Mouse (Mus musculus) cortical plate, adult 2 months (tissue): ENCODE results near the gene Nrsn2. TPM values are rescaled to one million over a fixed set of nuclear protein-coding genes. Genes with fewer than 3 reads are reported as not detected.

Experiments
- H3K27ac ChIP-seq: fragments of 200-500 bp; 2 replicates; pipeline ENCODE4 v1.5.1; 2012; ENCODE audit warnings: low read length, control low read depth, inconsistent platforms; ENCODE audit not compliant: insufficient read depth
- H3K4me1 ChIP-seq: fragments of 200-500 bp; 2 replicates; pipeline ENCODE4 v1.6.1; 2011; ENCODE audit warnings: low read length; ENCODE audit not compliant: control insufficient read depth, insufficient read depth
- H3K4me3 ChIP-seq: fragments of 200-500 bp; 2 replicates; pipeline ENCODE4 v1.5.1; 2011; ENCODE audit warnings: mild to moderate bottlenecking, low read length, control low read depth; ENCODE audit not compliant: insufficient read depth
- CTCF ChIP-seq: fragments of 200-500 bp; IDR thresholded peaks from 2 replicates; pipeline ENCODE4 v1.5.1; 2011; ENCODE audit warnings: mild to moderate bottlenecking, control low read depth, low read length; ENCODE audit not compliant: insufficient read depth; ENCODE audit errors: extremely low read depth
- POLR2A ChIP-seq: fragments of 200-500 bp; IDR thresholded peaks from 2 replicates; pipeline ENCODE4 v1.6.1; 2011; ENCODE audit warnings: mild to moderate bottlenecking, low read length, control low read depth; ENCODE audit not compliant: insufficient read depth; ENCODE audit errors: extremely low read depth
- polyA plus RNA-seq: library from polyadenylated mRNA; depleted of rRNA; stranded (reverse); fragments of >200 nt; gene quantifications from 2 replicates; pipeline ENCODE4 v1.2.3, GENCODE M21; 2012

Gene Nrsn2
- polyA plus RNA-seq, 1 experiment: 81.3 TPM

GRCm38 (mm10) chr2:152393225-152394017 is 17.0 kb upstream of the Nrsn2 start:
- no peak overlapping the region for H3K4me3 ChIP-seq
- H3K27ac ChIP-seq: no peak overlapping the region
- H3K4me1 ChIP-seq: 0 out of 2 replicates have a peak, but pooled peaks cover 1% of the 10 kb centered on the region
- TF ChIP-seq CTCF (no peak), POLR2A (no peak)

GRCm38 (mm10) chr2:152392786-152393185 is 16.3 kb upstream of the Nrsn2 start:
- Histone ChIP-seq H3K4me1 (0 out of 2 replicates have a peak, but pooled peaks cover 1% of the 10 kb centered on the region), H3K4me3 (no peak overlapping the region), H3K27ac (no peak overlapping the region)
- TF ChIP-seq CTCF (peak; percentile 90), POLR2A (no peak)

GRCm38 (mm10) chr2:152384191-152384590 is 7.8 kb upstream of the Nrsn2 start:
- no peak for TF ChIP-seq CTCF
- no peak for TF ChIP-seq POLR2A

GRCm38 (mm10) chr2:152375652-152376344 is 640 bp downstream of the Nrsn2 start:
- Histone ChIP-seq H3K27ac (no peak overlapping the region), H3K4me3 (peak overlapping the region; percentile 54), H3K4me1 (no peaks in the 10 kb centered on the region)
- TF ChIP-seq POLR2A (no peak), CTCF (no peak)

More at GRCm38 (mm10) chr2:152384191-152384590, 7.8 kb upstream of the Nrsn2 start:
- Histone ChIP-seq H3K4me3 (no peak overlapping the region), H3K4me1 (no peaks in the 10 kb centered on the region), H3K27ac (no peak overlapping the region)

- TF ChIP-seq POLR2A (no peak), CTCF (no peak)
- no peaks in the 10 kb centered on the region for H3K4me1 ChIP-seq
- H3K4me3 ChIP-seq: no peak overlapping the region
- H3K27ac ChIP-seq: no peak overlapping the region
Measured at GRCm38 (mm10) chr2:152373547-152373946, 2.9 kb downstream of the Nrsn2 start.

GRCm38 (mm10) chr2:152372661-152373060 is 3.8 kb downstream of the Nrsn2 start:
- no peak for TF ChIP-seq POLR2A
- no peak for TF ChIP-seq CTCF

GRCm38 (mm10) chr2:152372104-152372503 is 4.3 kb downstream of the Nrsn2 start:
- no peaks in the 10 kb centered on the region for H3K4me1 ChIP-seq
- no peak for TF ChIP-seq POLR2A
- TF ChIP-seq CTCF: no peak

More at GRCm38 (mm10) chr2:152372661-152373060, 3.8 kb downstream of the Nrsn2 start:
- no peak overlapping the region for H3K4me3 ChIP-seq
- no peaks in the 10 kb centered on the region for H3K4me1 ChIP-seq
- no peak overlapping the region for H3K27ac ChIP-seq

GRCm38 (mm10) chr2:152368532-152369140 is 7.8 kb downstream of the Nrsn2 start:
- TF ChIP-seq CTCF (peak; percentile 85), POLR2A (no peak)
- no peaks in the 10 kb centered on the region for H3K4me1 ChIP-seq
- H3K4me3 ChIP-seq: no peak overlapping the region
- no peak overlapping the region for H3K27ac ChIP-seq

More at GRCm38 (mm10) chr2:152372104-152372503, 4.3 kb downstream of the Nrsn2 start:
- Histone ChIP-seq H3K27ac (no peak overlapping the region), H3K4me3 (no peak overlapping the region)

GRCm38 (mm10) chr2:152367917-152368316 is 8.5 kb downstream of the Nrsn2 start:
- no peak for TF ChIP-seq POLR2A
- TF ChIP-seq CTCF: no peak
- H3K4me1 ChIP-seq: no peaks in the 10 kb centered on the region
- H3K27ac ChIP-seq: no peak overlapping the region
- no peak overlapping the region for H3K4me3 ChIP-seq
